Mouse (Mus musculus) small intestine, adult 2 months (tissue): ENCODE measurements around the gene Mrps17. TPM values are rescaled to one million over a fixed set of nuclear protein-coding genes. Genes with fewer than 3 reads are reported as not detected.
A peak's percentile ranks its signal among the peaks of the same experiment; 100 is the strongest.
"Not testable (repeated sequence)": the region's sequence is repeated elsewhere in the genome, so short reads cannot be mapped to it uniquely, and the experiment has no call there.

ENCODE experiments used
- H3K27ac ChIP-seq: fragments of 200-500 bp; 2 replicates; pipeline ENCODE4 v1.5.1; 2012; ENCODE audit warnings: low read depth, low read length, control low read depth, inconsistent platforms; ENCODE audit not compliant: insufficient read depth
- H3K27me3 ChIP-seq: fragments of 200-500 bp; 2 replicates; pipeline ENCODE4 v1.6.1; 2012; ENCODE audit warnings: mild to moderate bottlenecking, moderate library complexity, low read length, inconsistent platforms; ENCODE audit not compliant: control insufficient read depth, insufficient read depth
- H3K36me3 ChIP-seq: fragments of 200-500 bp; 2 replicates; pipeline ENCODE4 v1.6.1; 2012; ENCODE audit warnings: mild to moderate bottlenecking, low read length, control low read depth, inconsistent platforms; ENCODE audit not compliant: control insufficient read depth, insufficient read depth
- H3K4me1 ChIP-seq: fragments of 200-500 bp; 2 replicates; pipeline ENCODE4 v1.6.1; 2012; ENCODE audit warnings: low read length, inconsistent platforms, mixed read lengths; ENCODE audit not compliant: control insufficient read depth, insufficient read depth, insufficient read length
- H3K4me3 ChIP-seq: fragments of 200-500 bp; 2 replicates; pipeline ENCODE4 v1.5.1; 2012; ENCODE audit warnings: low read depth, mild to moderate bottlenecking, control low read depth, inconsistent platforms, low read length, moderate library complexity
- CTCF ChIP-seq: fragments of 200-500 bp; IDR thresholded peaks from 2 replicates; pipeline ENCODE4 v1.5.1; 2012; ENCODE audit warnings: low read depth, mild to moderate bottlenecking, control low read depth, inconsistent platforms, low read length, moderate library complexity, mixed read lengths; ENCODE audit not compliant: insufficient replicate concordance, insufficient read length; ENCODE audit errors: extremely low read depth
- POLR2A ChIP-seq: fragments of 200-500 bp; IDR thresholded peaks from 2 replicates; pipeline ENCODE4 v1.6.1; 2012; ENCODE audit warnings: low read depth, mild to moderate bottlenecking, control low read depth, inconsistent platforms, low read length, moderate library complexity
- WGBS: fragments of 180-500 bp; shearing (Covaris S2); methylation state at CpG from one replicate; pipeline ENCODE4 v1.1.7; 2018; 5-methylcytosine and 5-hydroxymethylcytosine counted together
- polyA plus RNA-seq: library from polyadenylated mRNA; depleted of rRNA; stranded (reverse); fragments of >200 nt; gene quantifications from 2 replicates; pipeline ENCODE4 v1.2.3, GENCODE M21; 2012; rRNA removed

Gene Mrps17
- 8.9 and 28.7 TPM in 2 replicates for polyA plus RNA-seq

GRCm38 (mm10) chr5:129715326-129715861 lies at the start of gene Mrps17:
Gene Mrps17 (plus strand): TSS chr5:129715497.
- H3K36me3 ChIP-seq = peaks cover 9% of the 10 kb centered on the region
- WGBS = under 1% methylated on average over 33 of the region's 33 CpGs
- peak within 1 kb of the TSS; percentile 17; the same call in 1 of the 2 replicates for H3K27ac ChIP-seq
- peak within 1 kb of the TSS; percentile 98 for H3K4me3 ChIP-seq
- peak; percentile 62 for TF ChIP-seq POLR2A
- no peak for TF ChIP-seq CTCF
- no peaks in the 10 kb centered on the region for H3K27me3 ChIP-seq
- H3K4me1 ChIP-seq = no peaks in the 10 kb centered on the region

GRCm38 (mm10) chr5:129666271-129666909 lies 48.9 kb upstream of the Mrps17 start:
- Histone ChIP-seq H3K27ac (no peak overlapping the region), H3K4me3 (no peak overlapping the region), H3K27me3 (no peaks in the 10 kb centered on the region), H3K36me3 (no peaks in the 10 kb centered on the region), H3K4me1 (peaks cover 3% of the 10 kb centered on the region; the same call in 1 of the 2 replicates)
- TF ChIP-seq CTCF = no peak
- TF ChIP-seq POLR2A = no peak
- 95% methylated on average over 10 of the region's 10 CpGs for WGBS

- Histone ChIP-seq H3K27me3 (no peaks in the 10 kb centered on the region), H3K27ac (no peak overlapping the region), H3K4me3 (no peak overlapping the region), H3K36me3 (no peaks in the 10 kb centered on the region), H3K4me1 (peaks cover 3% of the 10 kb centered on the region; the same call in 1 of the 2 replicates)
- TF ChIP-seq CTCF (no peak), POLR2A (no peak)
- WGBS = 86% methylated on average over 4 of the region's 4 CpGs
These were observed 47.4 kb upstream of the Mrps17 start for GRCm38 (mm10) chr5:129667851-129668250.

- H3K4me3 ChIP-seq = peak overlapping the region; percentile 100
- H3K36me3 ChIP-seq = no peaks in the 10 kb centered on the region
- WGBS = 1% methylated on average over 31 of the region's 31 CpGs
- H3K27me3 ChIP-seq = no peaks in the 10 kb centered on the region
- TF ChIP-seq POLR2A (no peak), CTCF (no peak)
- no peak overlapping the region for H3K27ac ChIP-seq
- peaks cover 3% of the 10 kb centered on the region; the same call in 1 of the 2 replicates for H3K4me1 ChIP-seq
These were observed 45.8 kb upstream of the Mrps17 start for GRCm38 (mm10) chr5:129669453-129670035.

GRCm38 (mm10) chr5:129670036-129670458 lies 45.2 kb upstream of the Mrps17 start, which contains the start of gene Zfp11:
Gene Zfp11 (minus strand): TSS chr5:129670099.
- Histone ChIP-seq H3K36me3 (no peaks in the 10 kb centered on the region), H3K4me3 (peak within 1 kb of the TSS; percentile 100), H3K27ac (no peak within 1 kb of the TSS), H3K27me3 (no peaks in the 10 kb centered on the region), H3K4me1 (peaks cover 3% of the 10 kb centered on the region; the same call in 1 of the 2 replicates)
- TF ChIP-seq POLR2A = peak; percentile 55; the same call in 1 of the 2 replicates
- TF ChIP-seq CTCF = no peak
- 2% methylated on average over 23 of the region's 23 CpGs for WGBS

GRCm38 (mm10) chr5:129685141-129685540 lies 30.2 kb upstream of the Mrps17 start:
- 91% methylated on average over 5 of the region's 5 CpGs for WGBS
- not testable (repeated sequence) for H3K4me1 ChIP-seq, H3K27me3 ChIP-seq, H3K4me3 ChIP-seq, H3K36me3 ChIP-seq, H3K27ac ChIP-seq

GRCm38 (mm10) chr5:129687621-129688020 lies 27.7 kb upstream of the Mrps17 start:
- H3K27ac ChIP-seq = no peak overlapping the region
- no peaks in the 10 kb centered on the region for H3K36me3 ChIP-seq
- H3K4me1 ChIP-seq = no peaks in the 10 kb centered on the region
- no peak overlapping the region for H3K4me3 ChIP-seq
- H3K27me3 ChIP-seq = no peaks in the 10 kb centered on the region
- TF ChIP-seq CTCF = no peak
- no peak for TF ChIP-seq POLR2A
- WGBS = 69% methylated on average over 7 of the region's 7 CpGs
